Mouse (Mus musculus): ENCODE data around the gene Ipo4. TPM values are rescaled to one million over a fixed set of nuclear protein-coding genes. Genes with fewer than 3 reads are reported as not detected.

Ipo4 gene
- total RNA-seq (2021), result 100 to 1,000 TPM; 141 to 164 TPM

DNA sequence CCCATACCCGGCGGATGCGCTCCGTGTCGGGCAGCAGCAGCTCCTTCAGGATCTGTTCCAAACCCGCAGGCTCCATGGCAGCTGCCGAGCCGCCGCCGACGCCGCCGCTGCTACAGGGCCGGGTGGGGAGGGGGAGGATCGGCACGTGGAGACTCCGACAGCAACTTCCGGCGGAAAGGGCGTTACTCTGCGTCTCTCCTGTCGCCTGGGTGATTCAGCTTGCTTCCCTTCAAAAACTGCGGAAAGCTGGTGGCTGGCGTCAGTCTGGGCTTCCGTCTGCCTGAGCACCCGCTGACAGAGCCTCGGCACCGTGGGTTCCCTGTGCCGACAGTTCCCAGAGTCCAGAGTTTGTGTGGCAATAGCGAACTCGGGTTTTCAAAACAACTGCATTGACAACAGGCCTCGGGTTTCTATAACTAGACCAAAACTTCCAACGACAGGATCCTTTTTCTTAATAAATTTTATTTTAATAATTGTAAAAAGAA lies at the start of gene Ipo4:
Ipo4 (minus strand) TSS at position 435 of the 485 bp plus-strand sequence.
- intact Hi-C loops (cut with DNase I), result no loop called here

DNA sequence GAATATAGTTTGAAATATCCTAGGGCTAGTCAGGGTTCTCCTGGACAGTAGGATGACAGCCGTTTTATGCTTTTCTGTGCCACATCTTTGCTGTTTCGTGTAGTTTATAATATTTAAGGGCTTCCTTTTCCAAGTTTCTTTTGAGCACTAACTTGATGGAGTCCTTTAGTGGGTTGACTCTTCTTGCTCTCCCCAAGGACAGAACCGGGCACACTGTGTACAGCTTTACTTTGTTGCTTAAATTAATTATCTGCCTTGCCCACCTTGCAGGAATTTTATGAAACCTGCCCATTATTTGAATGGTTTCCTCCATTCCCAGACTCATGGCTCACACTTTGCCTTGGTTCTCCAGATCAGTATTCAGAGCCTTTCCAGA lies 46.3 kb upstream of the Ipo4 start:
- no peak for DNase-seq (ENCODE audit: extremely low spot score in 1 of 2, low spot score in 2 of 2)
- intact Hi-C loops (cut with DNase I), result loop anchor here (10.0 kb wide), 1 partner anchor 233 kb away; no protein-coding TSS in a partner anchor

More for the DNA sequence above, at the start of gene Ipo4:
- peak; percentile 89 to 94 for DNase-seq (ENCODE audit: extremely low spot score in 1 of 2, low spot score in 2 of 2)

DNA sequence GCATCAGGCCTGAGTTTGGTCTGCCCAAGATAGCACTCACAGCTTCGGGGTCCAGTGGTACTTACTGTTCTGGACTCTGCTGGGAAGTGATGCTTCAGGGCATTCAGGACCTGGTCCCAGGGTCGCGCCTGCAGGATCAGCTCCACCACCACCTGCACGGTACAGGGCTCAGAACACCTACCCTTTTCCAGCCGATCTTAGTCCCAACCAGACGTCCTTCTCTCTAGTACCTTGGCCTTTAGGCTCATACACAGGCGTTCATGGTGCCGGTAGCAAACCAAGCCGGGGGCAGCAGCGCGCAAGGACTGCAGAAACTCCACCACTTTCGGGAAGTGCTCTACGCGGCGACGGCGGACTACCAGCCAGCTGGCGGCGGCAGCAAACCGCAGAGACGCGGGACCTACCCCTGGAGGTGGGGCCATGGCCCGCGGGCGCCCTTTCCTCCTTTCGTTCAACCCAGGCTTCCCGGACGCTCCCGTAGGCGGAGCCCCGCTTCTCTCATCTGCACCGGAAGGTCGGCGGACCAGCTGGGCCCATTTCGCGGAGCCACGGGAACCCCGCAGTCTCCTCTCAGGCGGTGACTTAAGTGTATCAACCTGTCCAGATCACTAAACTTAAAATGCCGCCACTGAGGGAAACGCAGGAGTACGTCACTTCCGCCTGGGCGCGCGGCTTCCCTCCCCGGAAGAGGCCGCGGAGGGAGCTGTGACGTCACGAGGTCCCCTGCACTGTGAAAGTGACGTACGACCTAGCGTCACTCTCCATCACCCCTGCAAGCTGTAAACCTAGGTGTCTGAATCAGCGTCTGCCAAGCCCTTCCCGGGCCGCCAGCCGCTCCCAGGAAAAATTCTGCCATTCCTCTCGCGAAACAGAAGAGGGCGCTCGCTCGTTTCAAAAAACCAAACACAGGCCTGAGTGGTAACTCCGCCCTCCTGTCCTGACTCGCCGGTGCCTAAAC lies 45.7 kb upstream of the Ipo4 start, which contains the start of gene Tinf2:
Tinf2 (minus strand) TSS at position 661 of the 958 bp plus-strand sequence.
- intact Hi-C loops (cut with DNase I), result loop anchor here (10.0 kb wide), 1 partner anchor 233 kb away; no protein-coding TSS in a partner anchor
- DNase-seq (ENCODE audit: extremely low spot score in 1 of 2, low spot score in 2 of 2), result peak; percentile 96

DNA sequence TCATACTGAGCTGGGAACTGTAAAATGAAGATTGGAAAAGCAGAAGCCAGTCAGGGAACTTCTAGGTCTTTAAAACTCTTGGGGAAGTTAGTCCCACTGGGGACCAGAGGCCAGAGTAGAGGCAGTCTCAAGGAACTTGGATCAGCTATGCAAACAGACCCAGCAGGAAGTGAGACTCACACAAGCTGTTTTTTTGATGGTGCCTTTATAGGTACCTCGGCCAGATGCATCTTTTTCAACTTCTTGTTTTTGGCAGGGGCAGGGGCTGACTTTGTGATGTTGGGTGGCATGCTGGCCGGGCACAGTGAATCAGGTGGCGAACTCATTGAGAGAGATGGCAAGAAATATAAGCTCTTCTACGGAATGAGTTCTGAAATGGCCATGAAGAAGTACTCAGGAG lies 41.9 kb upstream of the Ipo4 start:
- intact Hi-C loops (cut with DNase I), result no loop called here
- no peak for DNase-seq (ENCODE audit: extremely low spot score in 1 of 2, low spot score in 2 of 2)

DNA sequence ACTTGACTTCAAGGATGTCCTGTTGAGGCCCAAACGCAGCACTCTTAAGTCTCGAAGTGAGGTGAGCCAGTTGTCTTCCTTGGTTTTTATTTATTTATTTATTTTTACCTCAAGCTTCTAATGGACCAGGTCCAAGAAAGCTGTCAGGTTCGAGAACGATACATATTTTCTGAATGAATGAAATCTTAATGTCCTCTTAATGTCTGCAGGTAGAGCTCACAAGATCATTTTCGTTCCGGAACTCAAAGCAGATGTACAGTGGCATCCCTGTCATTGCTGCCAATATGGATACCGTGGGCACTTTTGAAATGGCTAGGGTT lies 36.9 kb upstream of the Ipo4 start:
- intact Hi-C loops (cut with DNase I), result no loop called here
- no peak for DNase-seq (ENCODE audit: extremely low spot score in 1 of 2, low spot score in 2 of 2)

DNA sequence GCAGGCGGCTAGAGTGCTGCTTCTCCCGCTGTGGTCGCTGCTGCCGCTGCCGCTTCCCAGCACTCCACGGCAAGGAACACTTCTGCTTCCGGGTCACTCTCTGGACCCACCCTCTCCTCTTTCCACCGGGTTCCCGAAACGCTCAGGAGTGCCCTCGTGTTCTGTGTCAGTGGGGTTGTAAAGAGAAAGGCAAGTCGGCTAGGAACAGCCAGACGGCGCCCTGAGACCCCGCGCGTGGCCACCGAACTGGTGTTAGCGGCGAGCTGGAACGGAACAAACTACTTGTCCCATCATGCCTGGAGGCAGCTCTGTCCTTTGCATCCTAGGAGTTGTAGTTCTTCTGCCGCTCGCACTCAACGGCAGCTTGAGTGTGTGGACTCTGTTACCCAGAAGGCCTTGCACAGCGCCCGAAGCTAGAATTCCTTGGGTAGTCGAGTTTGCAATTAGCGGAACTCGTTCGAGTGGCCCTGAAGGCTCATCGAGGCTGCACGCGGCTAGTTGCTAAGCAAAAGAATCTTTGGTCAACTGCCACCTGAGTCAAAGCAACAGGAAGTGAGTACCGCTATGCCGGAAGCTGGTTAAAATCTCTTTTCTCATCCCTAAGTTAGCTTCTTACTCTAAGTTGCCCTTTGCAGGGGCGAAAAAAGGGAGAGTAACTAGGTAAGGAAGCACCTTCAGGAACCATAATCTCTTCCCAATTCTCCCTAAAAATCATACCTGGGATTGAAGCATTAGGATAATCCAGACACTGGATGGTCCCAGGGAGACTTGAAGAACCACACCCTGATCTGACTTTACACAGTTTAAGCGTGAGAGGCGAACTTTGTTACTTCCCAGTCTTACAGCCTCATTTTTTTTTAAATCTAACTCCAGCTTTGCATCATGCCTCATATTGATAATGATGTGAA lies 36.3 kb upstream of the Ipo4 start, which contains the start of the genes Gmpr2 and Nedd8:
Gmpr2 (plus strand) TSS at position 109 of the 908 bp plus-strand sequence.
Nedd8 (minus strand) TSS at position 292 of the 908 bp plus-strand sequence.
- peak; percentile 91 to 95 for DNase-seq (ENCODE audit: extremely low spot score in 1 of 2, low spot score in 2 of 2)
- intact Hi-C loops (cut with DNase I), result no loop called here

DNA sequence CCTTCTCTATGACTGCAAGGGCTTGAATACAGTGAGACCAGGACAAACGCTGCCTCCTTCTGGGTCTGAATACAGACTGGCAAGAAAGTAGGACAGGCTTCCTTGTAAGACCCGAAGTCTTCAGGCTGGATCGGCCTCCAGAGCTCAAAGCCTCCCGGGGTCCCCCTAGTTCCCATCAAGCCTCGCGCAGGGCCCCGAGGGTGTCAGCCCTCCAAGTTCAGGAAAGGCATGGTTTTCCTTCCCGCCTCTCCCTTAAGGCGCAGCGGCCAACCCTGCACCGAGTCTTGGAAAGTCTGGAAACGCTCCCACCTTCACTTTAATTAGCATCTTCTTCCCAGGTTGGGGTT lies 35.7 kb upstream of the Ipo4 start:
- no peak for DNase-seq (ENCODE audit: extremely low spot score in 1 of 2, low spot score in 2 of 2)
- intact Hi-C loops (cut with DNase I), result no loop called here

DNA sequence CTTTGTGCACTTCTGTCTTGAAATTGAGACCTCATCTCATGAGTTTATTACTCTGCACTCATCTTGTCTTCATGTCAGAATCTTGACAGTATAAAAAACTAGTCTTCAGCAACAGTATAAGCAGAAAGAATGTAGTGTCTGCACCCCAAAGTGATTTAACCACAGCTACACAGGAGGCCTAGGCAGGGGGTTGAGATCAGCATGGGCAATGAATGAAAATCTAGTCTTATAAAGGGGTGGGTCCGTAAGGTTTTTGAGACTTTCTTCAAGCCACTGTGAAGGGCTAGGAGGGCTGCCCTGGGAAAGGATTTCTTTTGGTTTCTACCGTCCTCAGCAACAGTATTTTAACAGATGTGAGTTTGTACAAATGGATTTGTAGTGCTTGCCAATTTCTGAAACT lies 24.9 kb upstream of the Ipo4 start:
- intact Hi-C loops (cut with DNase I), result no loop called here

DNA sequence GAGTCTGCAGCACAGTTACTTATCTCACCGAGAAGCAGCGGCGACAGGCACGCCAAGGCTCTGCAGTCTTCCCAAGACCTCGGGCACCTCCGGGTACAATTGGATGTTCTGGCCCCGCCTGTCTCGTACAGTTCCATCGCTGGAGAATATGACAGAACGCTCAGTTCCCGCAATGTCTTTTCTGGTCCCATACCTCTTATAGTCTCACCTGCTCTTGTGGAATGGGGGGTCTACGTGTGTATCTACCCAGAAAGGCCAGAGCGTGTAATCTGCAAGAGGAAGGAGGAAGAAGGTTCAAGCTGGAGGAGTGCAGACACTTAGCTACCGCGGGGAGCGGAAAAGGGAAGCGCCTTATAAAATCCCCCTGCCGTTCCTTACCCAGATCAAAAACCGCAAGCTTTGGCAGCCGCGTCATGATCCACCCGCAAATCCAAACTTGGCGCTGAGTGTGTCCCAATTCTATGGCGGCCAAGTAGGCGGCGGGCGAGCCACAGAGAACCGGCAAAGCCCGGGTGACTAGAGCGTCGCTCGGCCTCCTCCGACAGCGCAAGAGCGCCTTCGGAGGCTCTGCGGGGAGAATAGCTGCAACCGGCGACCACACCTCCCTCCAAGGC lies 24.3 kb upstream of the Ipo4 start, which contains the start of gene Mdp1:
Mdp1 (minus strand) TSS at position 549 of the 614 bp plus-strand sequence.
- intact Hi-C loops (cut with DNase I), result no loop called here
- DNase-seq (ENCODE audit: extremely low spot score in 1 of 2, low spot score in 2 of 2), result peak; percentile 75 to 88

More for the DNA sequence above, 24.9 kb upstream of the Ipo4 start:
- no peak for DNase-seq (ENCODE audit: extremely low spot score in 1 of 2, low spot score in 2 of 2)

DNA sequence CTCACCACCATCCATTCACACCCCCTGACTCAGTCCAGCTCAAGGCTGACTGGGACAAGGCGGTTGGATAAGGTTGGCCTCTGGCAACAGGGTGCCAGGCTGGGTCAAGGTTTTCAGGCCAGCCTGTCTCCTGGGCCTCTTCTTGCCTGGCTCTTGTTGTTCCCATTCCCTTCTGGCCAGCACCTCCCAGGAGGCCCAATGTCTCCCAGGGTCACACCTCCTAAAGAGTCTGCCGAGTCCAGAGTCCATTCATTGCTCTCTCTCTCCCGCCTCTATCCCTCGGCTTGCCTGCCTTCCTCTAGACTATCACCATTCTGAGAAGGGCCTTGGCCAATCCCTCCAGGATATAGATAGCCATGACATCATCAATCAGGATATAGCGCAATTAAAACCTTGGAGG lies 22.3 kb upstream of the Ipo4 start:
- intact Hi-C loops (cut with DNase I), result no loop called here
- no peak for DNase-seq (ENCODE audit: extremely low spot score in 1 of 2, low spot score in 2 of 2)

DNA sequence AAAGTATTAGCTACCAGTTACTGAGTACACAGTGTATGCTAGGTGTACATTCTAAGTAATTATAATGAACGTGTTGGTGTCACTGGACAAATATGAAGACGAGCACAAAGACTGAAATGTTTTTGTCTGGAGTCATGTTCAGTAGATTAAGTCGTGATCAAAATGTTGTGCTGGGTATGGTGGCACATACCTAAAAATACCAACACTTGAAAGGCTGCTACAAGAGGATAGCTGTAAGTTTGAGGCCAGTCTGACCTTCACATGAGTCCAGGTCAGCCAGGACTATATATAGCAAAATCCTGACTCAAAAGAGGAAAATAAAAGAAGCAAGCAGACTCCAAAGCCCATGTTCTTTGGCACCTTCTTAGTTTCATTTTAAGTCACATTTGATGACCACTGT lies 21.2 kb upstream of the Ipo4 start:
- no peak for DNase-seq (ENCODE audit: extremely low spot score in 1 of 2, low spot score in 2 of 2)
- intact Hi-C loops (cut with DNase I), result no loop called here

DNA sequence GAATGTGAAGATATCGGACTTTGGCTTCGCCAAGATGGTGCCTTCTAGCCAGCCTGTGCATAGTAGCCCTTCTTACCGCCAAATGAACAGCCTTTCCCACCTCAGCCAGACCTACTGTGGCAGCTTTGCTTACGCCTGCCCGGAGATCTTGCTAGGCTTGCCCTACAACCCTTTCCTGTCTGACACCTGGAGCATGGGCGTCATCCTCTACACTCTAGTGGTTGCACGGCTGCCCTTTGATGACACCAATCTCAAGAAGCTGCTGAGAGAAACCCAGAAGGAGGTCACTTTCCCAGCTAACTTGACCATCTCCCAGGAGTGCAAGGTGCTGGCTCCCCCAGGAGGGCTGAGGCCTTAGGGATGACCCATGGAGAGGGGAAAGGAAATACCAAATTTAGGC lies 15.8 kb upstream of the Ipo4 start:
- intact Hi-C loops (cut with DNase I), result no loop called here
- DNase-seq (ENCODE audit: extremely low spot score in 1 of 2, low spot score in 2 of 2), result no peak

DNA sequence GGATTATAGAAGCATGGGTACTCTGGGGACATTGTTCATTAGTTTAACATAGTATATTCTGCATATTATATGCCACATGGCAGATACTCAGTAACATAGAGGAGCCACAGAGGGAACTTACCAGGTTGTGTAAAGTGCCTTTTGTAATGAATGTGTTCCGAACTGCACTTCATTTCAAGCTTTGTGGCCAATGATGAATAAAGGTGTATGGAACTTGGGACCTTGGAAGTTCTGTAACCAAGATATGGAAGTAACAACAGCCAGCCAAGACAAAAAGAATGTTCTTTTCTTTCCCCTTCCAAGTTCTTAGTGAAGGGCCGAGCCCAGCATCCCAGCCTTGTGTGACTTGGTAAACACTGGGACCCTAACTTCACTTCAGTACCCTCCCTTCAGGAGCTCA lies 14.1 kb upstream of the Ipo4 start, which contains the start of gene Tssk4:
Tssk4 (plus strand) TSS at position 301 of the 400 bp plus-strand sequence.
- no peak for DNase-seq (ENCODE audit: extremely low spot score in 1 of 2, low spot score in 2 of 2)
- intact Hi-C loops (cut with DNase I), result no loop called here

DNA sequence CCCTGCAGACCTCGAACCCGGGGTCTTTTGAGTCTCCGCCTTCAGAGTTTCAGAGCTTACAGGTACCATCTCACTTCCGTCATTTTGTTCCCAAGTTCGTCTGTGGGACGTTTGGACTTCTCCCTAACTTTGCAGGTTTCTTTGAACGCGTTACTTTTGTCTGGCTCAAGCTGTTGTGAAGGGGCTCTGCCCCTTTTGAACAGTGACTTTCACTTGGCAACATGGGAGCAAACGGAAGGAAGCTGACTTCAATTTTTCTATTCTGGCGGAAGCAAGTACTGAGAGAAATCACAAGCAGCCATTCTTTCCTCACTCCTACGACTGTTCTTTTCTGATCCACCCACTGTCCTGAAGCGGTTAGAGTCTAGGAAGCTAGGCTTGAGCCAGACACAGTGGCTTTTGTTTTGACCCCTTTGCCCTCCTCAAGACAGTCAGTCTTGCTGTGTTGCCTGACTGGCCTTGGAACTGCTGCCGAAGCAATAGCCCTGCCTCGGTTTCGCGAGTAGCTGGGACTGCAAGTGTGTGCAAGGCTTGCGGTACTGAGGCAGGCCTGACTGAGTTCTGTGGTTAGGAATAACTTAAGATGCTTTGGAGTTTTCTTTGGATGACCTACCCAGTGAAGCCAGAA lies 8.6 kb upstream of the Ipo4 start:
- DNase-seq (ENCODE audit: extremely low spot score in 1 of 2, low spot score in 2 of 2), result no peak
- intact Hi-C loops (cut with DNase I), result no loop called here

DNA sequence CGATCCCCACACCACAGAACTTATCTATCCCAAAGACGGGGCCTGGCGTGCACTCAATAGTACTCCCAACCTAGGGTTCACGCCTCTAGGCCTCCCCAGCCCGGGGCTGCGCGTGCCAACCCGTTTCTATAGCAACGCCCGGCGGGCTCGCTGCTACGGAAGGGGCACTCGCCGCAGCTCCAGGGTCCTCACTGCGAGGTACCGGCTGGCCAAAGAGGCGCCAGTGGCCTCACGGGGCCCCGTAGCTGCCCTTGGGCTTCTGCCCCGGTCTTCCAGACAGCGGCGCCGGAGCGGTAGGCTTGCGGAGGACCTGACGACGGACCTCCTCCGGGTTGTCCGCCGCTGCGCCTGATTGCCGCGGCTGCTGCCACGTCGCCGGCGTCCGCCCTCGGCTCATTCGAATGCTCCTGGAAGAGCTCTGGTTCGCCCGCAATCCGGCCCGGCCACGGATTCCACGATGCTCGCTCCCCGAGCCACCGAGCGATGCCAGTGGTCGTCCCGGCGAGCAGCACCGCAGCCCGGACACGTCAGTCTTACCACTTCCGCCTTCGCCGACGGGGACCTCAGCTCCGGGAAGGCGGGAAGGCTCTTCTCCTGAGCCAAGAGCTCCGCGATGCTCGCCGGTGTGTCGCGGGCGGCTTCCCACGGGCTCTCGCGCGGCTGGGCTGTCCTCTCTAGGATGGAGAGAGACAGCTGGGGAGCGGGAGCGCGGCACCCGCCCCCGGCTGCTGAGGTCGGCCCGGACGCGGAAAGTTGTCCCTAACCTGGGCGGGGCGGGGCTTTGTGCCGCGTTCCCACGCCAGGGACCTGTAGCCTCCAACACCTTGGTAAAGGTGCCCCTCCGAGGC lies 7.5 kb upstream of the Ipo4 start, which contains the start of gene Tm9sf1:
Tm9sf1 (minus strand) TSS at position 747 of the 848 bp plus-strand sequence.
- DNase-seq (ENCODE audit: extremely low spot score in 1 of 2, low spot score in 2 of 2), result peak; percentile 66 to 85
- intact Hi-C loops (cut with DNase I), result no loop called here

DNA sequence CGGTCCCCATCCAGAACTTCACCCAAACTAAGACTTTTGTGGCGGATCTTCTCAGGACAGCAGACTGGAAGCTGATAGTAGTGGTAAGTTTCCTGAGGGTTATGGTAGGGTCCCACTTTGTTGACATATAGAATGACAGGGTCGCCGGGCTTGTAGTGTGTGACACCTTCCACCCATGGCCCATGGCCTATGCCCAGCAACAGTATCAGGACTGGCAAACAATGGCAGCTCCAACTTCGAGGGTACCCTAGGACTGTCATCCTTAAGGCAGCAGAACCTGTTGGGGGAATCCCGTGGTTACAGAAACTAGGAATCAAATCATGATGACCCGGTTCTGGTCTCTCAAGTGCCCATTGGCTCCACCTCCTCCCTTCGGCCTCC lies 6.9 kb upstream of the Ipo4 start:
- DNase-seq (ENCODE audit: extremely low spot score in 1 of 2, low spot score in 2 of 2), result no peak
- intact Hi-C loops (cut with DNase I), result no loop called here

DNA sequence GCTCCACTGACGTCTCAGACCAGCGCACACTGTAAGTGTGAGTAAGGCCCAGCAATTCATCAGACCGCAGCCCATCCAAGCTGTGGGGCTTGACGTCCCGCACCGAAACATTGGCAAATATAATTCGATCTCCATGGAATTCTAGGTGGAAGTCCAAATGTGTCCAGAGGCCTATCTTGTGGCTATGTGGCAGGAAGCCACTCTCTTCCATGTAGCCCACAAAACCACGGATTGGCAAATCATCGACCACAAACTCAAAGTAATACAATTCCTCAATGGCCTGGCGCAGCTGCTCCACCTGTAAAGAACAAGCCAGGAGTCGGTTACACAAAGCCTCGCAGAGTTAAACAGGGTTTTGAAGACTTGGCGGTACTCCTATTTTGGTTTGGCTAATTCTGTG lies 5.5 kb upstream of the Ipo4 start:
- no peak for DNase-seq (ENCODE audit: extremely low spot score in 1 of 2, low spot score in 2 of 2)
- intact Hi-C loops (cut with DNase I), result no loop called here

Data from left cerebral cortex, postnatal 10 days (tissue).